Mouse (Mus musculus) embryonic fibroblast, embryonic 13.5 days (primary cell): ENCODE measurements around the gene Fgf10. TPM values are rescaled to one million over a fixed set of nuclear protein-coding genes. Genes with fewer than 3 reads are reported as not detected.
A peak's percentile ranks its signal among the peaks of the same experiment; 100 is the strongest.

Source experiments
- H3K27ac ChIP-seq: 2 replicates; pipeline ENCODE4 v1.5.1; 2012; ENCODE audit warnings: low read length, control low read depth, inconsistent platforms; ENCODE audit not compliant: insufficient read depth
- H3K4me1 ChIP-seq: 2 replicates; pipeline ENCODE4 v1.6.1; 2011; ENCODE audit warnings: low read length; ENCODE audit not compliant: control insufficient read depth, insufficient read depth
- H3K4me3 ChIP-seq: 2 replicates; pipeline ENCODE4 v1.5.1; 2011; ENCODE audit warnings: mild to moderate bottlenecking, control low read depth, low read length; ENCODE audit not compliant: insufficient read depth
- CTCF ChIP-seq: IDR thresholded peaks from 2 replicates; pipeline ENCODE4 v1.5.1; 2011; ENCODE audit warnings: mild to moderate bottlenecking, control low read depth, low read length, moderate library complexity, borderline replicate concordance; ENCODE audit not compliant: insufficient read depth
- POLR2A ChIP-seq: IDR thresholded peaks from 2 replicates; pipeline ENCODE4 v1.6.1; 2011; ENCODE audit warnings: low read depth, mild to moderate bottlenecking, control low read depth, low read length, moderate library complexity
- polyA plus RNA-seq: library from polyadenylated mRNA; stranded (reverse); fragments of >200 nt; gene quantifications from 2 replicates; pipeline ENCODE4 v1.2.4, GENCODE M21; 2011; ENCODE audit warnings: low read depth; ENCODE audit not compliant: missing spikeins, insufficient read length

The Fgf10 gene
- polyA plus RNA-seq, 1 experiment: 10.7 TPM

DNA sequence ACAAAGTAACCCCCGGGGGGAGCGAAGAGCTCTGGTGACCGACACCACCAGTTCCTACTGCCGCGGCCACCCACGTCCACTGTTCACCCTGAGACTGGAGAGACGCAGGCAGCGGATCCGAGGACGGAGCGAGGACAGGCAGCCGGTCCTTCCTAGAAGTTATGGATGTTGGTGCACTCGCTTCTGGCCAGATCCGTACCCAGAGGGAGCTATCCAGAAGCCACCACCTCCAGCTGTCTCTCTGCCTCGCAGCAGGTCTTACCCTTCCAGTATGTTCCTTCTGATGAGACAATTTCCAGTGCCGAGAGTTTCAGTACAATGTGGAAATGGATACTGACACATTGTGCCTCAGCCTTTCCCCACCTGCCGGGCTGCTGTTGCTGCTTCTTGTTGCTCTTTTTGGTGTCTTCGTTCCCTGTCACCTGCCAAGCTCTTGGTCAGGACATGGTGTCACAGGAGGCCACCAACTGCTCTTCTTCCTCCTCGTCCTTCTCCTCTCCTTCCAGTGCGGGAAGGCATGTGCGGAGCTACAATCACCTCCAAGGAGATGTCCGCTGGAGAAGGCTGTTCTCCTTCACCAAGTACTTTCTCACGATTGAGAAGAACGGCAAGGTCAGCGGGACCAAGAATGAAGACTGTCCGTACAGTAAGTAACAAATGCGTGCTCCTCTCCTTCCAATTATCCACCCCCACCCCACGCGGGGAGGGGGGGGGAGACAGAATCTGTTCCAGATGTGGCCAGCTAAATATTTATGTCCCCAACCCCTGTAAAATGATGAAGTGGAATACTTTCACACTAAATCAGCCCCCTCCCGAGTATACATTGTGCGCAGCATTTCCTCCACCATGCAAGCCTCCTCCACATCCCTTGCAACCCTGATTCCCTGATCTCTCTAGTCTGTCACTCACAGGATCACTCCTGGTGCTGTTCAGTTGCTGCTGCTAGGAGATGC is 45.8 kb downstream of the Fgf10 start:
- Histone ChIP-seq H3K4me3 (peak overlapping the region; percentile 63), H3K4me1 (no peaks in the 10 kb centered on the region), H3K27ac (peak overlapping the region; percentile 18; the same call in 1 of the 2 replicates)
- TF ChIP-seq POLR2A (no peak; the same call in 1 of the 2 replicates), CTCF (no peak)

DNA sequence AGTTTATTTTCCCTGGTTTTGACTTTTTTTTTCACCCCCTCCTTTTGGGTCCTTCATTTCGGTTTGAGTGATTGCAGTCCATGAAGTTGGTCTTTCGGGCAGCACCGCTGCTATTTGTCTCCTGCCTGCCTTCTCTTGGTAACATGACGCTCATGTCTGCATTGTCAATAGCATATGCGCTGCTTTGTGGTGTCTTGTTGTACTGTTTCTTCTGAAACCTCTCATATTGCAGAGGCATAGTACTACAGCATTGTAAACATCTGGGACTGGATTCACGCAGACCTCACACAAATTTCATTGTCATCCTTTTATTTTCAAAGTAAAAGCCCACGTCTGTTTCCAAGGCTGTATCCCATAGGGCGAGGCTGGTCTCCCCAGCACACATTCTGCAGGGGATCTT is 46.7 kb downstream of the Fgf10 start:
- Histone ChIP-seq H3K4me1 (no peaks in the 10 kb centered on the region), H3K27ac (peak overlapping the region; percentile 18; the same call in 1 of the 2 replicates), H3K4me3 (peak overlapping the region; percentile 63)
- TF ChIP-seq CTCF (no peak), POLR2A (no peak)

DNA sequence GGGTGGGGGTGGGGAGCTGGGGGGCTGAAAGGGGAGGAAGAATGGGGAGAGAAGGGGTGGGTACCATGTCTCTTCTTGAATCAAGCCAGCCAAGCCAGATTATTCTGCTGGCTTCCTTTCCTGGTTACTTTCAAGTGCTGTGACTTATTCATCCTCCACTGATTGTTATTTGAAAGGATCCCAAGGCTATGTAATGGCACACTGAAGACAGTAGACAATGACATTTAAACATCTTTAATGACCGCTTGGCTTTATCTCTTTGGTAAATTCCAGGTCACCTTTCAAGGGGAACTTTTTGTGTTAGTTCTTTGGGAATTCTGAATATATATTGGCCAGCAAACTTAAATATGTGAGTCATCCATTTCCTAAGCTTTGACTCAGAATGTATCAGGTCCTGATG is 47.1 kb downstream of the Fgf10 start:
- TF ChIP-seq POLR2A (no peak), CTCF (no peak)
- H3K4me1 ChIP-seq: no peaks in the 10 kb centered on the region
- peak overlapping the region; percentile 63; the same call in 1 of the 2 replicates for H3K4me3 ChIP-seq
- no peak overlapping the region for H3K27ac ChIP-seq

DNA sequence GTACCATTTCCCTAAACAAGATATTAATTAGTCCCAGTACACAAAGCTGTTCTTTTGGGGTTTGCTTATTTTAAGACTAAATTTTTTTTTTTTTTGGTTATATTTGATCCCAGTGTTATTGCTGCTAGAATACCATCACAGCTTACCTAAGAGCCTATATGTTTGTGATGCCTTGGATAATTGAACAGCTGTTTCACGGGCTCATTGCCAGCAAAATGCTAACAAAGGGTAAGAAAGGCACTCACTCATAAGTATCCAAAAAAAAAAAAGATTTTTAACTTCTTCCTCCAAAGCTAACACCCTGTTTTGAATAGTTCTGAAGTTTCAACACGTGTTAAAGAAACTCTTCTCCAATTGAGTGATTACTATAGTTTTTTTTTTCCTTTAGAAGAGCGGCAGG is 48.8 kb downstream of the Fgf10 start:
- H3K27ac ChIP-seq: no peak overlapping the region
- no peaks in the 10 kb centered on the region for H3K4me1 ChIP-seq
- H3K4me3 ChIP-seq: no peak overlapping the region
- TF ChIP-seq POLR2A: no peak
- TF ChIP-seq CTCF: no peak

DNA sequence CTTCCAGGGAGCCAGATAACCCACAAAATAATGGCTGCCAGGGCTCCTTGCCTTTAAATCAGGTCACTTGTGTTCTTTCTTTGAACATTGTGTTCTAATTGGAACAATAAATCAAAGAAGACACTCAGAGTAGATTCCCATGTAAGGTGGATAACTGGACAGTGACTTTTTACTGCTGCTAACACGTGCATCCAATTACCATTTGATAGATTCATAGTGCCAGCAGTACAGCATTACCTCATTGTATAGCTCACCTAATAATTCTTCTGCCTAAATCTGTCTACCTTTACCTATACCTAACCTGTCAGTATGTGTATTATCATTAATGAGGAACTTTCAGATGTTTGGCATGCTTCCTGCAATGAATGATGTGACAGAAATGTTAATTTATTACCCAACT is 52.1 kb downstream of the Fgf10 start:
- no peak for TF ChIP-seq CTCF
- TF ChIP-seq POLR2A: no peak
- Histone ChIP-seq H3K4me3 (no peak overlapping the region), H3K4me1 (no peaks in the 10 kb centered on the region), H3K27ac (no peak overlapping the region)

DNA sequence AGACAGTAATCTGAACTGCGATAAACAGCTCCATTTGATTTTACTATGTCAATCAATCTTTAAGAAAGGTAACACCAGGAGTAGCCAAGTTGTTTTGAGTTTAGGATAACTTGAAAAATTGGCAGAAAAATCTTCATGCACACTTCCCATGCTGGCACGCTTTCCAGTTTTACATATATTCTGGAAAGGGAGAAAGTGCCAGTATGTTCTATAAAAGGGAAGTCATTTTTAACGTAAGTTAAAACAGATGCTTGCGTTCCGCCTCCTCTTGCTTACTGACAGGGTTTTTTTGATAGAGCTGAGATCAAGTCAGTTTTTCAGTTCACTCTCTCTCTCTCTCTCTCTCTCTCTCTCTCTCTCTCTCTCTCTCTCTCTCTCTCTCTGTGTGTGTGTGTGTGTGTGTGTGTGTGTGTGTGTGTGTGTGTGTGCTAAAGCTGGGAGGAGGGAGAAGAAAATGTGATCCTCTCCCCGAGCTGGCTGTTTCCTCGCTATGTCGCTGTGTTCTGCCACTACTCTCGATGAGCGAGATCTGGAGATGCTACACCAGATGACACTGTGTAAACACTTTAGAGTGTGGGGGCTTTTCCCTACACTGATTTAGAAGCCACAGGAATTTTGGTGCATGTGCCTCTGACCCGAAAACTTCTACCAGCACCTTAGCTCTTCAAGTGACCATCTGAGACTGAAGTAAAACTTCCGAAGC is 62.4 kb downstream of the Fgf10 start:
- TF ChIP-seq CTCF (no peak), POLR2A (0 out of 2 replicates have a peak, but pooled peaks have one; percentile 18)
- Histone ChIP-seq H3K4me1 (peaks cover 5% of the 10 kb centered on the region; the same call in 1 of the 2 replicates), H3K4me3 (peak overlapping the region; percentile 32), H3K27ac (peak overlapping the region; percentile 92)

DNA sequence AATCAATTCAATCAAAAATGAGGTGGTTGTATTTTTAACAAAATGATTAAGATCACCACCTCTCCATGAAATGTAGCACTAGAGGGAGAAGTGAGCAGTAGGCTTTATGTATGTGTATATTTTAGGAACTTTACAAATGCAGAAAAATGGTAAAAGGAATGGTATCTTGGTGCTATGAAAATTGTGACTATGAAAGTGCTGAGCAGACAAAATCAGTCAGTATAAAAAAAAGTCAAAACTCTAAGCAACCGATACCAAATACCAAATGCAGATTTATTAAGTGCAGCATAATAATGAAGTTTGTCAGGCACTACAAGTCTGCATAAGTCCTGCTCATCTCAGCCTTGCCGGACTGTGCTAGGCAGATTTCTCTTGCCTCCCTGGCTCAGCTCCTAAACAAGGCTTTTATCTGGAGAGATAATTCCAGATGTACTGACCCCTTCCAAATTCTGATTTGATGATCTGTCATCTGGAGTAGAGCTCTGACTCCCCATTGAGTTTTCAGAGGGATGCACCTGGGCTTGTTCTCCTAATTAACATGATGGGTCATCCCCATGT is 70.3 kb downstream of the Fgf10 start:
- TF ChIP-seq CTCF (no peak), POLR2A (no peak)
- Histone ChIP-seq H3K4me3 (no peak overlapping the region), H3K4me1 (peaks cover 7% of the 10 kb centered on the region)

DNA sequence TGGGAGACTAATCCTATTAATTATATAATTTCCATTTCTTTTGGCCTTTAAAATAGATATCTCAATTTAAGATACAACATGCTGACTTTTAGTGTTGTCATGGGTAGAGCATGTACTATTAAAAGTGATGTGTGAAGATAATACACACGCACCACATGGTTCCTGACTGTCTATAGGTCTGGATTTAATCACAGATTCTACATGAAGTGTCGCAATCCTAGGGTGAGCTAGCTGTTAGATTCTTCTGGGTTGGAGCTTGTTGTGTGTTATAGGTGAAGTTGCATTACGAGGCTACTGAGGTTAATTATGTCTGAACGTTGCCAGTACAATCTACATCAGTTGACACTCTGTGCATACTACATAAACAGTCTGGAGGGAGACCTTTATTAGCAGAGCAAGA is 73.2 kb downstream of the Fgf10 start:
- no peak overlapping the region for H3K27ac ChIP-seq
- H3K4me3 ChIP-seq: no peak overlapping the region
- no peak for TF ChIP-seq POLR2A
- TF ChIP-seq CTCF: no peak

More for the DNA sequence above, 70.3 kb downstream of the Fgf10 start:
- H3K27ac ChIP-seq: no peak overlapping the region

DNA sequence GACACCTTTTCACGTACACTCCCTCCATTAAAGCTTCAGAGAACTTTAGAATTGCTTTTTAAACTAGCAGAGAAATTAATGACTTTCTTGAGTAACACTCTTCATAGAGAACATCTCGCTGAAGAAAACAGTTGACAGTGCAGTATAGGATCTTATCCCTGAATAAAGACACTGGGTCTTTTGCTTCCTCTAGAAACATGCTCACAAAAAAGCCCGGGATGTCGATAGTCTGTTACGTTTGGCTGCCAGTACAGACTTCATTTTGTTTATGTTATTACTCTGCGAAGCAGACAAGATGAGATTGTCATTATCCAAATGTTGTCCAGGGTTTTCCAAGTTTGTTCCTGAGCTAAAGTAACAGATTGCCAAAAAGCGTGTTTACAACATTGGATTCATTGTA is 75.2 kb downstream of the Fgf10 start:
- TF ChIP-seq CTCF (no peak), POLR2A (no peak)
- no peak overlapping the region for H3K4me3 ChIP-seq

More for the DNA sequence above, 73.2 kb downstream of the Fgf10 start:
- H3K4me1 ChIP-seq: peaks cover 2% of the 10 kb centered on the region

DNA sequence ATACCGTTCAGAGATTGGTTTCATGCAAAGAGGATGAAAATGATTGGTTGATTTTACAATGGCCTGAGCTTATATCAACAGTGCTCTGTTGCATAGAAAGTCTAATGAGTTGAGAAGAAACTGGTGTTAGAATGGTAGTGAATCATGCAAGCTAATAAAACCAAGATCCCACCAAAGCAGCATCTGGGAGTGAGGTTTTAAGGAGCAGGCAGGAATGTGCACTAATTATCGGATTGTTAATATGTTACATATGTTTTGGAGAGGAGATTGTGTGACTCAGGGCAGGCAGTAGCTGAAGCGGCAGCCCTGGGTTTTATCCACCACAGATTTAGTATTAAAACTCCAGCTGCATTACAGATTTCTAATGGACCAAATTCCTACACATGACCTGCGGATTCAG is 76.8 kb downstream of the Fgf10 start:
- H3K4me1 ChIP-seq: no peaks in the 10 kb centered on the region
- H3K27ac ChIP-seq: no peak overlapping the region

More for the DNA sequence above, 75.2 kb downstream of the Fgf10 start:
- H3K4me1 ChIP-seq: peaks cover 2% of the 10 kb centered on the region; the same call in 1 of the 2 replicates
- H3K27ac ChIP-seq: no peak overlapping the region

More for the DNA sequence above, 76.8 kb downstream of the Fgf10 start:
- no peak for TF ChIP-seq CTCF
- no peak for TF ChIP-seq POLR2A
- no peak overlapping the region for H3K4me3 ChIP-seq
